Mouse (Mus musculus): ENCODE data around the gene Pacsin2. TPM values are rescaled to one million over a fixed set of nuclear protein-coding genes. Genes with fewer than 3 reads are reported as not detected.

Gene Pacsin2
- polyA plus RNA-seq, 1 experiment from 2014 or later, result 59.3 TPM

- Histone ChIP-seq H3K4me2 (no peak overlapping the region), H3K27me3 (no peaks in the 10 kb centered on the region), H3K4me3 (no peak overlapping the region), H3K9me3 (replicated peaks) (no peaks in the 10 kb centered on the region), H3K36me3 (no peaks in the 10 kb centered on the region), H3K4me1 (replicated peaks) (peaks cover 80% of the 10 kb centered on the region), H3K27ac (peak overlapping the region; percentile 85; the same call in 1 of the 2 replicates), H3K9ac (no peak overlapping the region)
- 77% methylated on average over 14 of the region's 14 CpGs for WGBS
- ATAC-seq (replicated peaks; ENCODE audit: insufficient number of reproducible peaks, insufficient read depth, low FRiP score, low read depth), result no peak
Measured at GRCm38 (mm10) chr15:83430986-83431763, 33.2 kb downstream of the Pacsin2 start.

GRCm38 (mm10) chr15:83430419-83430818, 34.0 kb downstream of the Pacsin2 start:
- Histone ChIP-seq H3K4me1 (replicated peaks) (peaks cover 83% of the 10 kb centered on the region), H3K9me3 (replicated peaks) (no peaks in the 10 kb centered on the region), H3K27ac (peak overlapping the region; percentile 36; the same call in 1 of the 2 replicates), H3K27me3 (no peaks in the 10 kb centered on the region), H3K9ac (no peak overlapping the region), H3K4me2 (no peak overlapping the region), H3K36me3 (no peaks in the 10 kb centered on the region), H3K4me3 (no peak overlapping the region)
- 69% methylated on average over 7 of the region's 7 CpGs for WGBS
- no peak for ATAC-seq (replicated peaks; ENCODE audit: insufficient number of reproducible peaks, insufficient read depth, low FRiP score, low read depth)

GRCm38 (mm10) chr15:83428586-83428985, 35.8 kb downstream of the Pacsin2 start:
- Histone ChIP-seq H3K9ac (no peak overlapping the region), H3K27me3 (no peaks in the 10 kb centered on the region), H3K36me3 (no peaks in the 10 kb centered on the region), H3K9me3 (replicated peaks) (no peaks in the 10 kb centered on the region), H3K4me2 (no peak overlapping the region), H3K4me3 (no peak overlapping the region), H3K4me1 (replicated peaks) (peaks cover 82% of the 10 kb centered on the region), H3K27ac (no peak overlapping the region)
- 83% methylated on average over 1 of the region's 1 CpGs for WGBS
- no peak for ATAC-seq (replicated peaks; ENCODE audit: insufficient number of reproducible peaks, insufficient read depth, low FRiP score, low read depth)

- H3K9me3 ChIP-seq (replicated peaks), result no peaks in the 10 kb centered on the region
- H3K4me1 ChIP-seq (replicated peaks), result peaks cover 82% of the 10 kb centered on the region
- no peak overlapping the region for H3K27ac ChIP-seq
- H3K36me3 ChIP-seq, result no peaks in the 10 kb centered on the region
- no peak for ATAC-seq (replicated peaks; ENCODE audit: insufficient number of reproducible peaks, insufficient read depth, low FRiP score, low read depth)
- H3K9ac ChIP-seq, result no peak overlapping the region
- no peak overlapping the region for H3K4me3 ChIP-seq
- 78% methylated on average over 8 of the region's 9 CpGs for WGBS
- no peak overlapping the region for H3K4me2 ChIP-seq
- no peaks in the 10 kb centered on the region for H3K27me3 ChIP-seq
Measured at GRCm38 (mm10) chr15:83427294-83428163, 36.9 kb downstream of the Pacsin2 start.

GRCm38 (mm10) chr15:83425794-83426193, 38.6 kb downstream of the Pacsin2 start:
- H3K36me3 ChIP-seq, result no peaks in the 10 kb centered on the region
- peaks cover 77% of the 10 kb centered on the region for H3K4me1 ChIP-seq (replicated peaks)
- no peak overlapping the region for H3K4me3 ChIP-seq
- H3K9ac ChIP-seq, result no peak overlapping the region
- H3K27me3 ChIP-seq, result no peaks in the 10 kb centered on the region
- H3K9me3 ChIP-seq (replicated peaks), result no peaks in the 10 kb centered on the region
- no peak; the same call in 1 of the 2 replicates for ATAC-seq (replicated peaks; ENCODE audit: insufficient number of reproducible peaks, insufficient read depth, low FRiP score, low read depth)
- H3K27ac ChIP-seq, result peak overlapping the region; percentile 61
- H3K4me2 ChIP-seq, result no peak overlapping the region
- 37% methylated on average over 5 of the region's 5 CpGs for WGBS

- H3K9me3 ChIP-seq (replicated peaks), result no peaks in the 10 kb centered on the region
- 56% methylated on average over 4 of the region's 4 CpGs for WGBS
- ATAC-seq (replicated peaks; ENCODE audit: insufficient number of reproducible peaks, insufficient read depth, low FRiP score, low read depth), result no peak
- no peaks in the 10 kb centered on the region for H3K36me3 ChIP-seq
- no peaks in the 10 kb centered on the region for H3K27me3 ChIP-seq
- H3K4me2 ChIP-seq, result no peak overlapping the region
- H3K4me3 ChIP-seq, result no peak overlapping the region
- H3K4me1 ChIP-seq (replicated peaks), result peaks cover 74% of the 10 kb centered on the region
- H3K27ac ChIP-seq, result peak overlapping the region; percentile 61
- no peak overlapping the region for H3K9ac ChIP-seq
Measured at GRCm38 (mm10) chr15:83425277-83425676, 39.1 kb downstream of the Pacsin2 start.

GRCm38 (mm10) chr15:83423589-83424384, 40.6 kb downstream of the Pacsin2 start:
- no peak overlapping the region for H3K4me3 ChIP-seq
- H3K4me1 ChIP-seq (replicated peaks), result peaks cover 75% of the 10 kb centered on the region
- peak overlapping the region; percentile 43; the same call in 1 of the 2 replicates for H3K27ac ChIP-seq
- H3K27me3 ChIP-seq, result no peaks in the 10 kb centered on the region
- 61% methylated on average over 5 of the region's 5 CpGs for WGBS
- H3K9ac ChIP-seq, result no peak overlapping the region
- no peaks in the 10 kb centered on the region for H3K36me3 ChIP-seq
- H3K4me2 ChIP-seq, result no peak overlapping the region
- H3K9me3 ChIP-seq (replicated peaks), result no peaks in the 10 kb centered on the region
- 0 out of 2 replicates have a peak, but pooled peaks have one; percentile 29 for ATAC-seq (replicated peaks; ENCODE audit: insufficient number of reproducible peaks, insufficient read depth, low FRiP score, low read depth)

GRCm38 (mm10) chr15:83422299-83422981, 42.0 kb downstream of the Pacsin2 start:
- Histone ChIP-seq H3K27me3 (no peaks in the 10 kb centered on the region), H3K9me3 (replicated peaks) (no peaks in the 10 kb centered on the region), H3K27ac (peak overlapping the region; percentile 43; the same call in 1 of the 2 replicates), H3K4me2 (no peak overlapping the region), H3K4me1 (replicated peaks) (peaks cover 78% of the 10 kb centered on the region), H3K9ac (no peak overlapping the region), H3K36me3 (no peaks in the 10 kb centered on the region), H3K4me3 (no peak overlapping the region)
- WGBS, result 66% methylated on average over 15 of the region's 15 CpGs
- ATAC-seq (replicated peaks; ENCODE audit: insufficient number of reproducible peaks, insufficient read depth, low FRiP score, low read depth), result no peak; the same call in 1 of the 2 replicates

GRCm38 (mm10) chr15:83419562-83419961, 44.8 kb downstream of the Pacsin2 start:
- Histone ChIP-seq H3K27ac (0 out of 2 replicates have a peak overlapping the region, but pooled peaks have one; percentile 9), H3K4me1 (replicated peaks) (peaks cover 66% of the 10 kb centered on the region), H3K36me3 (no peaks in the 10 kb centered on the region), H3K4me3 (no peak overlapping the region), H3K4me2 (no peak overlapping the region), H3K27me3 (no peaks in the 10 kb centered on the region), H3K9me3 (replicated peaks) (no peaks in the 10 kb centered on the region), H3K9ac (no peak overlapping the region)
- 75% methylated on average over 2 of the region's 2 CpGs for WGBS
- ATAC-seq (replicated peaks; ENCODE audit: insufficient number of reproducible peaks, insufficient read depth, low FRiP score, low read depth), result no peak

- no peak overlapping the region for H3K4me3 ChIP-seq
- no peak for ATAC-seq (replicated peaks; ENCODE audit: insufficient number of reproducible peaks, insufficient read depth, low FRiP score, low read depth)
- H3K9ac ChIP-seq, result no peak overlapping the region
- H3K4me1 ChIP-seq (replicated peaks), result peaks cover 57% of the 10 kb centered on the region
- no peak overlapping the region for H3K4me2 ChIP-seq
- H3K36me3 ChIP-seq, result no peaks in the 10 kb centered on the region
- no peaks in the 10 kb centered on the region for H3K27me3 ChIP-seq
- H3K27ac ChIP-seq, result peak overlapping the region; percentile 0; the same call in 1 of the 2 replicates
- no peaks in the 10 kb centered on the region for H3K9me3 ChIP-seq (replicated peaks)
Measured at GRCm38 (mm10) chr15:83418685-83419084, 45.7 kb downstream of the Pacsin2 start.

Measured in heart, embryonic 15.5 days (tissue).